24 mouse cellular contexts compared by ENCODE assay signal in genomic region chr12:102288846-102289245, GRCm38 (mm10). TPM values are rescaled to one million over a fixed set of nuclear protein-coding genes. Genes with fewer than 3 reads are reported as not detected.
DNase-seq lines count a peak whose midpoint lies in the region; ATAC-seq and TF ChIP-seq lines count a peak whose summit lies in the region.
"Had no signal": no experiment of that assay in that cellular context is flagged by ENCODE, and none has a peak within 500 bp of the region (broad histone marks: within the 10 kb centered on the region; RNA-seq: fewer than 3 reads in every experiment).

No protein-coding gene starts in this region.

- no peak overlapping the region for H3K4me3 ChIP-seq in heart, embryonic 13.5 days
- no peak overlapping the region for H3K4me3 ChIP-seq in heart, embryonic 10.5 days
- no peak overlapping the region for H3K4me3 ChIP-seq in lung, postnatal 0 days (ENCODE audit: low read depth, low read length)
- H3K4me3 ChIP-seq in thymus, adult 2 months (ENCODE audit: control insufficient read depth, insufficient read depth, low read length), result no peak overlapping the region
- H3K4me3 ChIP-seq: embryonic facial prominence, embryonic 15.5 days; erythroblast, embryonic 14.5 days; forebrain, embryonic 10.5 days; heart, adult 2 months; hindbrain, embryonic 12.5 days had no signal

- no peak for TF ChIP-seq POLR2A in thymus, adult 2 months (IDR thresholded peaks at IDR 0.05; ENCODE audit: control insufficient read depth, extremely low read depth, insufficient read depth, low read length, poor library complexity)

- H3K4me2 ChIP-seq in heart, embryonic 13.5 days, result no peak overlapping the region
- no peak overlapping the region for H3K4me2 ChIP-seq in lung, postnatal 0 days (replicated peaks; ENCODE audit: low read depth, low read length)
- H3K4me2 ChIP-seq: embryonic facial prominence, embryonic 15.5 days; hindbrain, embryonic 12.5 days had no signal

- no peak for DNase-seq in heart, embryonic 10.5 days (ENCODE audit: low spot score)
- DNase-seq in lung, postnatal 0 days (ENCODE audit: low spot score), result no peak
- DNase-seq in lung, postnatal 25 days (ENCODE audit: low spot score), result no peak
- DNase-seq in thymus, adult 2 months, result peak; percentile 1
- DNase-seq in thymus, postnatal 25 days, result no peak
- DNase-seq: adrenal gland, postnatal 25 days; cerebellum, adult 11 months; cerebellum, adult 8-10 months; cerebellum, postnatal 14 days; embryo, embryonic 11 days; heart, adult 2 months; heart, postnatal 10 days; heart, postnatal 4 days had no signal

- peak overlapping the region; percentile 33; the same call in 1 of the 2 replicates for H3K9ac ChIP-seq in heart, embryonic 13.5 days
- no peak overlapping the region for H3K9ac ChIP-seq in lung, postnatal 0 days (replicated peaks; ENCODE audit: low read depth)
- H3K9ac ChIP-seq: embryonic facial prominence, embryonic 15.5 days; hindbrain, embryonic 12.5 days had no signal

- peaks cover 83% of the 10 kb centered on the region for H3K4me1 ChIP-seq in heart, embryonic 13.5 days
- H3K4me1 ChIP-seq in heart, embryonic 10.5 days, result peaks cover 69% of the 10 kb centered on the region
- H3K4me1 ChIP-seq in lung, postnatal 0 days (ENCODE audit: insufficient read depth, low read depth, low read length), result peaks cover 64% of the 10 kb centered on the region
- peaks cover 50% of the 10 kb centered on the region for H3K4me1 ChIP-seq in thymus, adult 2 months (replicated peaks; ENCODE audit: control insufficient read depth, insufficient read depth, low read length)

- TF ChIP-seq EP300 in lung, postnatal 0 days (IDR thresholded peaks at IDR 0.05), result no peak

- ATAC-seq in heart, embryonic 13.5 days (ENCODE audit: extremely low read depth, insufficient number of reproducible peaks, low FRiP score, low TSS enrichment), result no peak
- no peak for ATAC-seq in lung, postnatal 0 days
- no peak for ATAC-seq in cerebellum, adult (ENCODE audit: insufficient number of reproducible peaks, low FRiP score, low TSS enrichment)
- ATAC-seq: activated CD4-positive, CD25-positive, alpha-beta regulatory T cell, adult 4 months; forebrain, embryonic 14.5 days; hindbrain, embryonic 16.5 days; Patski had no signal

- peak overlapping the region; percentile 86 for H3K27ac ChIP-seq in heart, embryonic 13.5 days (replicated peaks)
- H3K27ac ChIP-seq in heart, embryonic 10.5 days, result no peak overlapping the region
- H3K27ac ChIP-seq in lung, postnatal 0 days (ENCODE audit: low read length), result peak overlapping the region; percentile 66
- H3K27ac ChIP-seq in thymus, adult 2 months (ENCODE audit: control insufficient read depth, insufficient read depth, low read length), result no peak overlapping the region
- H3K27ac ChIP-seq: embryonic facial prominence, embryonic 15.5 days; forebrain, embryonic 10.5 days; hindbrain, embryonic 12.5 days had no signal

- H3K27me3 ChIP-seq in heart, embryonic 13.5 days (replicated peaks), result no peaks in the 10 kb centered on the region
- H3K27me3 ChIP-seq in heart, embryonic 10.5 days (ENCODE audit: insufficient read depth, poor library complexity, severe bottlenecking), result no peaks in the 10 kb centered on the region
- H3K27me3 ChIP-seq in lung, postnatal 0 days (replicated peaks; ENCODE audit: insufficient read depth, low read length), result no peaks in the 10 kb centered on the region
- no peaks in the 10 kb centered on the region for H3K27me3 ChIP-seq in thymus, adult 2 months (ENCODE audit: control insufficient read depth, insufficient read depth, low read length)
- H3K27me3 ChIP-seq: CH12.LX, Patski had no signal

- 36% methylated on average over 2 of the region's 2 CpGs for WGBS in heart, embryonic 13.5 days
- WGBS in heart, embryonic 10.5 days, result 51% methylated on average over 2 of the region's 2 CpGs
- 43% methylated on average over 2 of the region's 2 CpGs for WGBS in lung, postnatal 0 days
- 85% methylated on average over 2 of the region's 2 CpGs for WGBS in thymus, adult 2 months

- peaks cover 4% of the 10 kb centered on the region; the same call in 1 of the 2 replicates for H3K36me3 ChIP-seq in heart, embryonic 13.5 days
- no peaks in the 10 kb centered on the region for H3K36me3 ChIP-seq in heart, embryonic 10.5 days
- H3K36me3 ChIP-seq in lung, postnatal 0 days (ENCODE audit: insufficient read depth, low read length), result no peaks in the 10 kb centered on the region
- no peaks in the 10 kb centered on the region for H3K36me3 ChIP-seq in thymus, adult 2 months (ENCODE audit: control insufficient read depth, insufficient read depth, low read length)
- H3K36me3 ChIP-seq: embryonic facial prominence, embryonic 15.5 days; forebrain, embryonic 10.5 days; hindbrain, embryonic 12.5 days had no signal

- TF ChIP-seq CTCF in lung, postnatal 0 days (IDR thresholded peaks at IDR 0.05), result no peak
- TF ChIP-seq CTCF in thymus, adult 2 months (IDR thresholded peaks at IDR 0.05; ENCODE audit: borderline replicate concordance, control insufficient read depth, extremely low read depth, insufficient read depth, low read length, poor library complexity), result no peak

- H3K9me3 ChIP-seq in heart, embryonic 13.5 days, result no peaks in the 10 kb centered on the region
- H3K9me3 ChIP-seq in heart, embryonic 10.5 days, result no peaks in the 10 kb centered on the region
- no peaks in the 10 kb centered on the region for H3K9me3 ChIP-seq in lung, postnatal 0 days (ENCODE audit: low read length)
- H3K9me3 ChIP-seq: embryonic facial prominence, embryonic 15.5 days; forebrain, embryonic 10.5 days; hindbrain, embryonic 12.5 days had no signal

RNA-seq across cellular contexts. Expression of gene Rin3, which starts 6.0 kb away (rescaled TPM):
- 8.0 and 10.2 TPM in 2 replicates for polyA plus RNA-seq in heart, embryonic 13.5 days (2015; fragmentation: Nextera tagmentation; extraction: Ambion mirVana)
- 8.9 and 9.0 TPM in 2 replicates for polyA plus RNA-seq in heart, embryonic 10.5 days (2016; fragmentation: Nextera tagmentation; extraction: Ambion mirVana)
- 17.7 and 19.3 TPM in 2 replicates for polyA plus RNA-seq in lung, postnatal 0 days (2015; fragmentation: Nextera tagmentation; extraction: Ambion mirVana)
- 25.4 and 33.8 TPM in 2 replicates for polyA plus RNA-seq in thymus, adult 2 months (2012; rRNA removed)

Comparison
In these comparisons a context has a peak if more than half of its experiments do, and no peak if none do; other contexts are left out.
1. H3K27ac ChIP-seq: peak in heart, embryonic 13.5 days (single experiment) and lung, postnatal 0 days (single experiment); none in heart, embryonic 10.5 days (single experiment) and thymus, adult 2 months (single experiment).